Mouse (Mus musculus) heart, embryonic 13.5 days (tissue): Measurements from ENCODE around the gene Rptor. TPM values are rescaled to one million over a fixed set of nuclear protein-coding genes. Genes with fewer than 3 reads are reported as not detected.

Experiments used
- ATAC-seq: fragments of 200-750 bp; cut with Nextera tagmentation; 2 replicates; pipeline ENCODE4 v1.8.0; 2017; ENCODE audit warnings: moderate TSS enrichment; ENCODE audit not compliant: insufficient number of reproducible peaks, low FRiP score, low TSS enrichment; ENCODE audit errors: extremely low read depth
- H3K27ac ChIP-seq: fragments of 300-500 bp; sonication (generic); replicated peaks from 2 replicates; pipeline ENCODE4 v1.5.1; 2015; ENCODE audit warnings: moderate library complexity, mild to moderate bottlenecking, inconsistent platforms
- H3K27me3 ChIP-seq: fragments of 300-500 bp; sonication (generic); replicated peaks from 2 replicates; pipeline ENCODE4 v1.6.1; 2015; ENCODE audit warnings: mild to moderate bottlenecking, inconsistent platforms
- H3K36me3 ChIP-seq: fragments of 300-500 bp; sonication (generic); 2 replicates; pipeline ENCODE4 v1.6.1; 2015; ENCODE audit warnings: mild to moderate bottlenecking, inconsistent platforms
- H3K4me1 ChIP-seq: fragments of 300-500 bp; sonication (generic); 2 replicates; pipeline ENCODE4 v1.6.1; 2015; ENCODE audit warnings: inconsistent platforms
- H3K4me2 ChIP-seq: fragments of 300-500 bp; sonication (generic); 2 replicates; pipeline ENCODE4 v1.6.1; 2015; ENCODE audit warnings: inconsistent platforms, mild to moderate bottlenecking, moderate library complexity
- H3K4me3 ChIP-seq: fragments of 300-500 bp; sonication (generic); 2 replicates; pipeline ENCODE4 v1.5.1; 2015; ENCODE audit warnings: moderate library complexity, mild to moderate bottlenecking, inconsistent platforms
- H3K9ac ChIP-seq: fragments of 300-500 bp; sonication (generic); 2 replicates; pipeline ENCODE4 v1.6.1; 2015; ENCODE audit warnings: inconsistent platforms, mild to moderate bottlenecking, moderate library complexity
- H3K9me3 ChIP-seq: fragments of 300-500 bp; sonication (generic); 2 replicates; pipeline ENCODE4 v1.6.1; 2016; ENCODE audit warnings: inconsistent platforms
- WGBS: fragments of 180-500 bp; shearing (Covaris S2); methylation state at CpG from one replicate; pipeline ENCODE4 v1.1.7; 2015; ENCODE audit warnings: mixed read lengths; 5-methylcytosine and 5-hydroxymethylcytosine counted together
- polyA plus RNA-seq: library from polyadenylated mRNA; unstranded; fragments of >200 nt; fragmentation: Nextera tagmentation; extraction: Ambion mirVana; gene quantifications from 2 replicates; pipeline ENCODE4 v1.2.1, GENCODE M21; 2015

Rptor gene
- polyA plus RNA-seq, 1 experiment from 2014 or later, result 7.0 TPM

GRCm38 (mm10) chr11:119741401-119741800 is 138.7 kb downstream of the Rptor start:
- no peak for ATAC-seq
- H3K4me2 ChIP-seq, result no peak overlapping the region
- H3K9me3 ChIP-seq, result no peaks in the 10 kb centered on the region
- H3K27me3 ChIP-seq, result no peaks in the 10 kb centered on the region
- no peak overlapping the region for H3K27ac ChIP-seq
- H3K36me3 ChIP-seq, result peaks cover 9% of the 10 kb centered on the region; the same call in 1 of the 2 replicates
- 71% methylated on average over 1 of the region's 1 CpGs for WGBS
- no peak overlapping the region for H3K9ac ChIP-seq
- peaks cover 32% of the 10 kb centered on the region for H3K4me1 ChIP-seq
- no peak overlapping the region for H3K4me3 ChIP-seq

GRCm38 (mm10) chr11:119744436-119744835 is 141.7 kb downstream of the Rptor start:
- peaks cover 8% of the 10 kb centered on the region for H3K4me1 ChIP-seq
- 81% methylated on average over 4 of the region's 4 CpGs for WGBS
- H3K9ac ChIP-seq, result no peak overlapping the region
- peaks cover 9% of the 10 kb centered on the region for H3K36me3 ChIP-seq
- ATAC-seq, result no peak
- H3K27me3 ChIP-seq, result no peaks in the 10 kb centered on the region
- H3K27ac ChIP-seq, result no peak overlapping the region
- H3K9me3 ChIP-seq, result no peaks in the 10 kb centered on the region
- H3K4me2 ChIP-seq, result no peak overlapping the region
- H3K4me3 ChIP-seq, result no peak overlapping the region

GRCm38 (mm10) chr11:119745333-119745732 is 142.6 kb downstream of the Rptor start:
- Histone ChIP-seq H3K4me3 (no peak overlapping the region), H3K9me3 (no peaks in the 10 kb centered on the region), H3K4me1 (peaks cover 5% of the 10 kb centered on the region), H3K36me3 (peaks cover 9% of the 10 kb centered on the region), H3K4me2 (no peak overlapping the region), H3K27ac (no peak overlapping the region), H3K27me3 (no peaks in the 10 kb centered on the region), H3K9ac (no peak overlapping the region)
- WGBS, result 84% methylated on average over 7 of the region's 7 CpGs
- ATAC-seq, result no peak

GRCm38 (mm10) chr11:119754459-119754858 is 151.8 kb downstream of the Rptor start:
- no peak overlapping the region for H3K4me2 ChIP-seq
- whole genome bisulfite sequencing, result 75% methylated on average over 6 of the region's 6 CpGs
- H3K36me3 ChIP-seq, result peaks cover 21% of the 10 kb centered on the region
- no peak overlapping the region for H3K4me3 ChIP-seq
- H3K4me1 ChIP-seq, result no peaks in the 10 kb centered on the region
- no peaks in the 10 kb centered on the region for H3K27me3 ChIP-seq
- no peak for ATAC-seq
- no peak overlapping the region for H3K27ac ChIP-seq
- no peaks in the 10 kb centered on the region for H3K9me3 ChIP-seq
- no peak overlapping the region for H3K9ac ChIP-seq

- 79% methylated on average over 5 of the region's 5 CpGs for WGBS
Observed at GRCm38 (mm10) chr11:119758214-119758613, 155.5 kb downstream of the Rptor start.

GRCm38 (mm10) chr11:119758705-119759327 is 156.1 kb downstream of the Rptor start:
- H3K4me2 ChIP-seq, result no peak overlapping the region
- no peaks in the 10 kb centered on the region for H3K4me1 ChIP-seq
- H3K4me3 ChIP-seq, result no peak overlapping the region
- no peaks in the 10 kb centered on the region for H3K27me3 ChIP-seq
- 84% methylated on average over 7 of the region's 7 CpGs for WGBS
- no peak overlapping the region for H3K27ac ChIP-seq
- peaks cover 23% of the 10 kb centered on the region for H3K36me3 ChIP-seq
- no peak overlapping the region for H3K9ac ChIP-seq
- no peak for ATAC-seq
- no peaks in the 10 kb centered on the region for H3K9me3 ChIP-seq

More at GRCm38 (mm10) chr11:119758214-119758613, 155.5 kb downstream of the Rptor start:
- no peaks in the 10 kb centered on the region for H3K27me3 ChIP-seq
- H3K4me2 ChIP-seq, result no peak overlapping the region
- H3K9me3 ChIP-seq, result no peaks in the 10 kb centered on the region
- no peak overlapping the region for H3K9ac ChIP-seq
- peaks cover 23% of the 10 kb centered on the region for H3K36me3 ChIP-seq
- ATAC-seq, result no peak
- no peaks in the 10 kb centered on the region for H3K4me1 ChIP-seq
- H3K4me3 ChIP-seq, result no peak overlapping the region
- no peak overlapping the region for H3K27ac ChIP-seq

- Histone ChIP-seq H3K9ac (no peak overlapping the region), H3K9me3 (no peaks in the 10 kb centered on the region), H3K36me3 (peaks cover 7% of the 10 kb centered on the region), H3K4me2 (no peak overlapping the region), H3K4me1 (peaks cover 24% of the 10 kb centered on the region), H3K27ac (no peak overlapping the region), H3K27me3 (no peaks in the 10 kb centered on the region), H3K4me3 (no peak overlapping the region)
- 89% methylated on average over 9 of the region's 9 CpGs for WGBS
- no peak for ATAC-seq
Observed at GRCm38 (mm10) chr11:119762911-119763310, 160.2 kb downstream of the Rptor start.

- Histone ChIP-seq H3K36me3 (peaks cover under 1% of the 10 kb centered on the region), H3K4me3 (no peak overlapping the region), H3K27ac (no peak overlapping the region), H3K27me3 (no peaks in the 10 kb centered on the region), H3K4me1 (peaks cover 31% of the 10 kb centered on the region), H3K4me2 (no peak overlapping the region), H3K9me3 (no peaks in the 10 kb centered on the region), H3K9ac (no peak overlapping the region)
- 70% methylated on average over 6 of the region's 6 CpGs for WGBS
- ATAC-seq, result no peak
Observed at GRCm38 (mm10) chr11:119766023-119766422, 163.3 kb downstream of the Rptor start.

GRCm38 (mm10) chr11:119766782-119767459 is 164.2 kb downstream of the Rptor start:
- no peak for ATAC-seq
- H3K9me3 ChIP-seq, result no peaks in the 10 kb centered on the region
- H3K4me1 ChIP-seq, result peaks cover 34% of the 10 kb centered on the region
- H3K9ac ChIP-seq, result no peak overlapping the region
- H3K36me3 ChIP-seq, result peaks cover 10% of the 10 kb centered on the region
- no peak overlapping the region for H3K4me3 ChIP-seq
- no peak overlapping the region for H3K27ac ChIP-seq
- 77% methylated on average over 5 of the region's 5 CpGs for WGBS
- no peak overlapping the region for H3K4me2 ChIP-seq
- no peaks in the 10 kb centered on the region for H3K27me3 ChIP-seq

- H3K9ac ChIP-seq, result no peak overlapping the region
- H3K27ac ChIP-seq, result no peak overlapping the region
- 31% methylated on average over 6 of the region's 6 CpGs for WGBS
- no peaks in the 10 kb centered on the region for H3K27me3 ChIP-seq
- no peak overlapping the region for H3K4me3 ChIP-seq
- no peaks in the 10 kb centered on the region for H3K9me3 ChIP-seq
- ATAC-seq, result no peak
- peaks cover 34% of the 10 kb centered on the region for H3K4me1 ChIP-seq
- no peak overlapping the region for H3K4me2 ChIP-seq
- H3K36me3 ChIP-seq, result peaks cover 11% of the 10 kb centered on the region
Observed at GRCm38 (mm10) chr11:119767525-119767924, 164.8 kb downstream of the Rptor start.

GRCm38 (mm10) chr11:119768511-119768910 is 165.8 kb downstream of the Rptor start:
- Histone ChIP-seq H3K4me2 (no peak overlapping the region), H3K4me1 (peaks cover 38% of the 10 kb centered on the region), H3K9ac (no peak overlapping the region), H3K4me3 (no peak overlapping the region), H3K27me3 (no peaks in the 10 kb centered on the region), H3K9me3 (no peaks in the 10 kb centered on the region), H3K36me3 (peaks cover 11% of the 10 kb centered on the region), H3K27ac (no peak overlapping the region)
- no peak for ATAC-seq
- 89% methylated on average over 4 of the region's 4 CpGs for WGBS

- WGBS, result 52% methylated on average over 4 of the region's 4 CpGs
- no peak for ATAC-seq
Observed at GRCm38 (mm10) chr11:119769666-119770065, 167.0 kb downstream of the Rptor start.

More at GRCm38 (mm10) chr11:119769666-119770065, 167.0 kb downstream of the Rptor start:
- Histone ChIP-seq H3K4me1 (peaks cover 38% of the 10 kb centered on the region), H3K36me3 (peaks cover 11% of the 10 kb centered on the region), H3K27me3 (no peaks in the 10 kb centered on the region), H3K4me2 (no peak overlapping the region), H3K9me3 (no peaks in the 10 kb centered on the region), H3K4me3 (no peak overlapping the region), H3K9ac (no peak overlapping the region), H3K27ac (no peak overlapping the region)
